Mouse (Mus musculus): ENCODE data around the gene Siglecg.

DNA sequence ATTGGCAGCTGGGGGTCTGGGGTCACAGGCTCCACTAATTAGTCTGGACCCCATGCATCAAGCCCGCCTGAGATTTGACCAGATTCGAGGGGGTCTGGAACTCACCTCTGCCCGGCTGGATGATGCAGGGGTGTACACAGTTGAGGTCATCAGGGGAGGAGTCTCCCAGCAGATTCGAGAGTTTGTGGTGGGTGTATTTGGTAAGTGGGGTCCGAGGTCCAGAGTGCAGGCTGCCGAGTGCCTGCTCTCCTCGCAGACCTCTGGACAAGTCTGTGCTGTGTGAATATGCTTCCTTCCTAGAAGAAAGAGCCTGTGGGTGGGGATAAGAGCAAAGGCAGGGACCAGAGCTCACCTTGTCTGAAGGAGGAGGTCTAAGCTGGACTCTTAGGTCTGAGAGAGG lies 56.0 kb downstream of the Siglecg start:
- TF ChIP-seq CTCF (IDR thresholded peaks at IDR 0.05; ENCODE audit: low read depth): no peak
- no peak for TF ChIP-seq EP300 (optimal IDR thresholded peaks at IDR 0.05)

All from stomach, postnatal 0 days (tissue).